Mouse (Mus musculus): ENCODE measurements around the gene Lrba.

GRCm38 (mm10) chr3:86252588-86252987 is 28.1 kb downstream of the Lrba start:
- TF ChIP-seq CTCF (IDR thresholded peaks at IDR 0.05) (no peak), POLR2A (IDR thresholded peaks at IDR 0.05; ENCODE audit: insufficient read depth, low read depth, low read length) (no peak)
